Mouse (Mus musculus) thymus, adult 2 months (tissue): ENCODE results near the gene Trpm4.

Source experiments
- CTCF ChIP-seq: fragments of 200-500 bp; IDR thresholded peaks from 2 replicates; pipeline ENCODE4 v1.5.1; 2012; ENCODE audit warnings: mild to moderate bottlenecking, control low read depth, low read length, moderate library complexity, borderline replicate concordance; ENCODE audit not compliant: control insufficient read depth, poor library complexity, insufficient read depth; ENCODE audit errors: extremely low read depth
- POLR2A ChIP-seq: fragments of 200-500 bp; IDR thresholded peaks from 2 replicates; pipeline ENCODE4 v1.6.1; 2012; ENCODE audit warnings: mild to moderate bottlenecking, low read length, control low read depth, moderate library complexity; ENCODE audit not compliant: control insufficient read depth, poor library complexity, insufficient read depth; ENCODE audit errors: extremely low read depth

DNA sequence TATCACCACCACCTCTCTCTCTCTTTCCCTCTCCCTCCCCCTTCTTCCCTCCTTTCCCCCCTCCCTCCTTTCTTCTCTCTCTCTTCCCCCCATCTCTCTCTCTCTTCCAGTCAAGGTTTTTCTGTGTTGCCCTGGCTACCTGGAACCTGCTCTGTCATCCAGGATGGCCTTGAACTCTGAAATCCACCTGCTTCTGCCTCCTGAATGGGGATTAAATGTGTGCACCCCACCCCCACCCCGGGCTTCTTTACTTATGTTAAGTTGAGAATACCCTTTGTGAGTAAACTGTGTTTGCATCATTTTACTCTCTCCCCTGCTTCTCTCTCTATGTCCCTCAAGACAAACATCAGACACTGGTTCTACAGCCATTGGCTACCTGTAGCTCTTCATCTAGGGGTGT, 68.1 kb downstream of the Trpm4 start:
- no peak for TF ChIP-seq POLR2A
- no peak for TF ChIP-seq CTCF
